Mouse (Mus musculus): Measurements from ENCODE around the gene Ssu72. TPM values are rescaled to one million over a fixed set of nuclear protein-coding genes. Genes with fewer than 3 reads are reported as not detected.
"Not testable (repeated sequence)": the region's sequence is repeated elsewhere in the genome, so short reads cannot be mapped to it uniquely, and the experiment has no call there.

Ssu72 gene
- 144 and 159 TPM in 2 replicates for polyA plus RNA-seq (2015; fragmentation: Nextera tagmentation; extraction: Ambion mirVana)

- Histone ChIP-seq H3K9ac (replicated peaks; ENCODE audit: low read length) (peak within 1 kb of the TSS; percentile 84), H3K4me3 (ENCODE audit: low read length) (peak within 1 kb of the TSS; percentile 79), H3K27ac (ENCODE audit: low read length) (peak within 1 kb of the TSS; percentile 92), H3K4me1 (ENCODE audit: insufficient read depth, low read length) (peaks cover 12% of the 10 kb centered on the region), H3K27me3 (ENCODE audit: insufficient read depth, low read length) (no peaks in the 10 kb centered on the region), H3K36me3 (ENCODE audit: insufficient read depth, low read length) (no peaks in the 10 kb centered on the region), H3K4me2 (replicated peaks; ENCODE audit: low read depth, low read length) (peak within 1 kb of the TSS; percentile 92), H3K9me3 (ENCODE audit: low read length) (no peaks in the 10 kb centered on the region)
- WGBS = under 1% methylated on average over 82 of the region's 83 CpGs
- peak; percentile 94 for ATAC-seq (ENCODE audit: low FRiP score, low TSS enrichment)
Measured at GRCm38 (mm10) chr4:155704721-155705591, at the start of gene Ssu72. TSS of gene Ssu72 (plus strand) at chr4:155704800.

GRCm38 (mm10) chr4:155656214-155656751, 48.3 kb upstream of the Ssu72 start:
- WGBS = 92% methylated on average over 13 of the region's 13 CpGs
- Histone ChIP-seq H3K9me3 (ENCODE audit: low read length) (no peaks in the 10 kb centered on the region), H3K4me1 (ENCODE audit: insufficient read depth, low read length) (peaks cover 39% of the 10 kb centered on the region)

GRCm38 (mm10) chr4:155658961-155659360, 45.6 kb upstream of the Ssu72 start:
- Histone ChIP-seq H3K4me3 (ENCODE audit: low read length) (no peak overlapping the region), H3K27ac (ENCODE audit: low read length) (no peak overlapping the region), H3K27me3 (ENCODE audit: insufficient read depth, low read length) (peaks cover 1% of the 10 kb centered on the region; the same call in 1 of the 2 replicates), H3K4me1 (ENCODE audit: insufficient read depth, low read length) (peaks cover 14% of the 10 kb centered on the region), H3K36me3 (ENCODE audit: insufficient read depth, low read length) (peaks cover 4% of the 10 kb centered on the region; the same call in 1 of the 2 replicates), H3K4me2 (replicated peaks; ENCODE audit: low read depth, low read length) (no peak overlapping the region), H3K9me3 (ENCODE audit: low read length) (no peaks in the 10 kb centered on the region), H3K9ac (replicated peaks; ENCODE audit: low read length) (no peak overlapping the region)
- ATAC-seq (ENCODE audit: low FRiP score, low TSS enrichment) = no peak
- 95% methylated on average over 9 of the region's 10 CpGs for WGBS

More at GRCm38 (mm10) chr4:155656214-155656751, 48.3 kb upstream of the Ssu72 start:
- H3K36me3 ChIP-seq (ENCODE audit: insufficient read depth, low read length) = peaks cover 7% of the 10 kb centered on the region; the same call in 1 of the 2 replicates
- no peak for ATAC-seq (ENCODE audit: low FRiP score, low TSS enrichment)
- H3K27me3 ChIP-seq (ENCODE audit: insufficient read depth, low read length) = peaks cover 15% of the 10 kb centered on the region
- no peak overlapping the region for H3K4me3 ChIP-seq (ENCODE audit: low read length)
- H3K4me2 ChIP-seq (replicated peaks; ENCODE audit: low read depth, low read length) = no peak overlapping the region
- no peak overlapping the region for H3K27ac ChIP-seq (ENCODE audit: low read length)
- H3K9ac ChIP-seq (replicated peaks; ENCODE audit: low read length) = no peak overlapping the region

- no peaks in the 10 kb centered on the region for H3K27me3 ChIP-seq (ENCODE audit: insufficient read depth, low read length)
- ATAC-seq (ENCODE audit: low FRiP score, low TSS enrichment) = no peak
- H3K27ac ChIP-seq (ENCODE audit: low read length) = no peak overlapping the region
- WGBS = 75% methylated on average over 12 of the region's 12 CpGs
- H3K36me3 ChIP-seq (ENCODE audit: insufficient read depth, low read length) = peaks cover 8% of the 10 kb centered on the region; the same call in 1 of the 2 replicates
- no peaks in the 10 kb centered on the region for H3K9me3 ChIP-seq (ENCODE audit: low read length)
- H3K4me3 ChIP-seq (ENCODE audit: low read length) = no peak overlapping the region
- no peak overlapping the region for H3K4me2 ChIP-seq (replicated peaks; ENCODE audit: low read depth, low read length)
- H3K4me1 ChIP-seq (ENCODE audit: insufficient read depth, low read length) = no peaks in the 10 kb centered on the region
- no peak overlapping the region for H3K9ac ChIP-seq (replicated peaks; ENCODE audit: low read length)
Measured at GRCm38 (mm10) chr4:155660641-155661040, 44.0 kb upstream of the Ssu72 start.

GRCm38 (mm10) chr4:155666903-155667302, 37.7 kb upstream of the Ssu72 start:
- no peak for ATAC-seq (ENCODE audit: low FRiP score, low TSS enrichment)
- Histone ChIP-seq H3K4me2 (replicated peaks; ENCODE audit: low read depth, low read length) (no peak overlapping the region), H3K27me3 (ENCODE audit: insufficient read depth, low read length) (no peaks in the 10 kb centered on the region), H3K9ac (replicated peaks; ENCODE audit: low read length) (no peak overlapping the region), H3K9me3 (ENCODE audit: low read length) (no peaks in the 10 kb centered on the region), H3K4me1 (ENCODE audit: insufficient read depth, low read length) (peaks cover 7% of the 10 kb centered on the region), H3K27ac (ENCODE audit: low read length) (0 out of 2 replicates have a peak overlapping the region, but pooled peaks have one; percentile 29), H3K36me3 (ENCODE audit: insufficient read depth, low read length) (peaks cover 5% of the 10 kb centered on the region; the same call in 1 of the 2 replicates), H3K4me3 (ENCODE audit: low read length) (no peak overlapping the region)

GRCm38 (mm10) chr4:155668689-155669597, 35.7 kb upstream of the Ssu72 start, which contains the start of gene Mib2:
TSS of gene Mib2 (minus strand) at chr4:155669198.
- peak within 1 kb of the TSS; percentile 84 for H3K27ac ChIP-seq (ENCODE audit: low read length)
- H3K27me3 ChIP-seq (ENCODE audit: insufficient read depth, low read length) = no peaks in the 10 kb centered on the region
- ATAC-seq (ENCODE audit: low FRiP score, low TSS enrichment) = peak; percentile 98
- WGBS = under 1% methylated on average over 73 of the region's 73 CpGs
- H3K9me3 ChIP-seq (ENCODE audit: low read length) = no peaks in the 10 kb centered on the region
- H3K9ac ChIP-seq (replicated peaks; ENCODE audit: low read length) = peak within 1 kb of the TSS; percentile 91
- H3K4me3 ChIP-seq (ENCODE audit: low read length) = peak within 1 kb of the TSS; percentile 95
- H3K36me3 ChIP-seq (ENCODE audit: insufficient read depth, low read length) = peaks cover 5% of the 10 kb centered on the region; the same call in 1 of the 2 replicates
- H3K4me1 ChIP-seq (ENCODE audit: insufficient read depth, low read length) = peaks cover 7% of the 10 kb centered on the region
- H3K4me2 ChIP-seq (replicated peaks; ENCODE audit: low read depth, low read length) = peak within 1 kb of the TSS; percentile 93

- Histone ChIP-seq H3K9me3 (ENCODE audit: low read length) (no peaks in the 10 kb centered on the region), H3K27me3 (ENCODE audit: insufficient read depth, low read length) (no peaks in the 10 kb centered on the region), H3K4me3 (ENCODE audit: low read length) (peak overlapping the region; percentile 95), H3K4me1 (ENCODE audit: insufficient read depth, low read length) (peaks cover 7% of the 10 kb centered on the region), H3K9ac (replicated peaks; ENCODE audit: low read length) (peak overlapping the region; percentile 91; the same call in 1 of the 2 replicates), H3K27ac (ENCODE audit: low read length) (no peak overlapping the region), H3K4me2 (replicated peaks; ENCODE audit: low read depth, low read length) (peak overlapping the region; percentile 93), H3K36me3 (ENCODE audit: insufficient read depth, low read length) (0 out of 2 replicates have a peak, but pooled peaks cover 2% of the 10 kb centered on the region)
- ATAC-seq (ENCODE audit: low FRiP score, low TSS enrichment) = peak; percentile 14; the same call in 1 of the 2 replicates
- 1% methylated on average over 8 of the region's 8 CpGs for whole genome bisulfite sequencing
Measured at GRCm38 (mm10) chr4:155669598-155670075, 35.0 kb upstream of the Ssu72 start.

- WGBS = 74% methylated on average over 4 of the region's 4 CpGs
- not testable (repeated sequence) for H3K4me3 ChIP-seq (ENCODE audit: low read length); H3K9ac ChIP-seq (replicated peaks; ENCODE audit: low read length); H3K27ac ChIP-seq (ENCODE audit: low read length); ATAC-seq (ENCODE audit: low FRiP score, low TSS enrichment); H3K4me1 ChIP-seq (ENCODE audit: insufficient read depth, low read length); H3K9me3 ChIP-seq (ENCODE audit: low read length); H3K4me2 ChIP-seq (replicated peaks; ENCODE audit: low read depth, low read length); H3K27me3 ChIP-seq (ENCODE audit: insufficient read depth, low read length); H3K36me3 ChIP-seq (ENCODE audit: insufficient read depth, low read length)
Measured at GRCm38 (mm10) chr4:155670236-155670635, 34.4 kb upstream of the Ssu72 start.

GRCm38 (mm10) chr4:155672082-155672481, 32.5 kb upstream of the Ssu72 start:
- no peak overlapping the region for H3K9ac ChIP-seq (replicated peaks; ENCODE audit: low read length)
- peaks cover 7% of the 10 kb centered on the region for H3K4me1 ChIP-seq (ENCODE audit: insufficient read depth, low read length)
- H3K27ac ChIP-seq (ENCODE audit: low read length) = no peak overlapping the region
- no peaks in the 10 kb centered on the region for H3K9me3 ChIP-seq (ENCODE audit: low read length)
- 54% methylated on average over 2 of the region's 2 CpGs for WGBS
- H3K36me3 ChIP-seq (ENCODE audit: insufficient read depth, low read length) = no peaks in the 10 kb centered on the region
- H3K27me3 ChIP-seq (ENCODE audit: insufficient read depth, low read length) = no peaks in the 10 kb centered on the region
- ATAC-seq (ENCODE audit: low FRiP score, low TSS enrichment) = no peak
- H3K4me3 ChIP-seq (ENCODE audit: low read length) = no peak overlapping the region
- H3K4me2 ChIP-seq (replicated peaks; ENCODE audit: low read depth, low read length) = no peak overlapping the region
